Mouse (Mus musculus) urinary bladder, postnatal 10 days (tissue): Measurements from ENCODE around the gene Mrpl51.
"Not testable (repeated sequence)": the region's sequence is repeated elsewhere in the genome, so short reads cannot be mapped to it uniquely, and the experiment has no call there.

ENCODE experiments used
- DNase-seq: peaks from one replicate; pipeline ENCODE4 v3.0.0; 2022; ENCODE audit warnings: low spot score

Mrpl51 gene

GRCm38 (mm10) chr6:125159773-125160557, 31.6 kb upstream of the Mrpl51 start:
- DNase-seq: no peak

GRCm38 (mm10) chr6:125160558-125160853, 31.1 kb upstream of the Mrpl51 start:
- DNase-seq: no peak

- DNase-seq: no peak
Observed at GRCm38 (mm10) chr6:125160854-125161760, 30.5 kb upstream of the Mrpl51 start.

GRCm38 (mm10) chr6:125161971-125162370, 29.6 kb upstream of the Mrpl51 start:
- DNase-seq: not testable (repeated sequence)

GRCm38 (mm10) chr6:125162615-125163305, 28.8 kb upstream of the Mrpl51 start:
- DNase-seq: not testable (repeated sequence)

- DNase-seq: no peak
Observed at GRCm38 (mm10) chr6:125163801-125164657, 27.6 kb upstream of the Mrpl51 start.

- no peak for DNase-seq
Observed at GRCm38 (mm10) chr6:125164672-125165327, 26.8 kb upstream of the Mrpl51 start.

GRCm38 (mm10) chr6:125165328-125165891, 26.2 kb upstream of the Mrpl51 start:
- peak; percentile 88 for DNase-seq

GRCm38 (mm10) chr6:125166051-125166751, 25.4 kb upstream of the Mrpl51 start, which contains the start of gene Gapdh:
Gapdh (minus strand) TSS chr6:125166467.
- DNase-seq: no peak

GRCm38 (mm10) chr6:125166861-125167650, 24.5 kb upstream of the Mrpl51 start:
- no peak for DNase-seq

- no peak for DNase-seq
Observed at GRCm38 (mm10) chr6:125168086-125168485, 23.5 kb upstream of the Mrpl51 start.

GRCm38 (mm10) chr6:125170194-125170593, 21.4 kb upstream of the Mrpl51 start:
- no peak for DNase-seq

GRCm38 (mm10) chr6:125172474-125172873, 19.1 kb upstream of the Mrpl51 start:
- no peak for DNase-seq

- DNase-seq: no peak
Observed at GRCm38 (mm10) chr6:125173256-125173655, 18.3 kb upstream of the Mrpl51 start.

- no peak for DNase-seq
Observed at GRCm38 (mm10) chr6:125175469-125175868, 16.1 kb upstream of the Mrpl51 start.

- no peak for DNase-seq
Observed at GRCm38 (mm10) chr6:125179601-125180000, 12.0 kb upstream of the Mrpl51 start.

GRCm38 (mm10) chr6:125182133-125182532, 9.5 kb upstream of the Mrpl51 start:
- no peak for DNase-seq

GRCm38 (mm10) chr6:125186203-125186602, 5.4 kb upstream of the Mrpl51 start:
- no peak for DNase-seq

GRCm38 (mm10) chr6:125190816-125191215, 785 bp upstream of the Mrpl51 start:
- no peak for DNase-seq
